Mouse (Mus musculus) left cerebral cortex, postnatal 36 days (tissue): ENCODE results near the gene Tie1. TPM values are rescaled to one million over a fixed set of nuclear protein-coding genes. Genes with fewer than 3 reads are reported as not detected.
"Not testable (repeated sequence)": the region's sequence is repeated elsewhere in the genome, so short reads cannot be mapped to it uniquely, and the experiment has no call there.

ENCODE experiments used
- DNase-seq, 2 experiments: peaks; one replicate each; pipeline ENCODE4 v3.0.0; 2021 to 2022; ENCODE audit warnings: low spot score in 2 of 2, mixed read lengths in 1 of 2
- intact Hi-C: fragments of 180-260 bp; cut with DNase I; formaldehyde crosslinking; loops from one replicate; pipeline ENCODE4 v1.15.1; 2025
- total RNA-seq, 2 experiments: library from RNA; stranded (reverse); gene quantifications; 2 replicates each; pipeline ENCODE4 v1.2.3; 2021

Tie1 gene
- 1 to 10 TPM; 7.8 to 8.6 TPM for total RNA-seq

DNA sequence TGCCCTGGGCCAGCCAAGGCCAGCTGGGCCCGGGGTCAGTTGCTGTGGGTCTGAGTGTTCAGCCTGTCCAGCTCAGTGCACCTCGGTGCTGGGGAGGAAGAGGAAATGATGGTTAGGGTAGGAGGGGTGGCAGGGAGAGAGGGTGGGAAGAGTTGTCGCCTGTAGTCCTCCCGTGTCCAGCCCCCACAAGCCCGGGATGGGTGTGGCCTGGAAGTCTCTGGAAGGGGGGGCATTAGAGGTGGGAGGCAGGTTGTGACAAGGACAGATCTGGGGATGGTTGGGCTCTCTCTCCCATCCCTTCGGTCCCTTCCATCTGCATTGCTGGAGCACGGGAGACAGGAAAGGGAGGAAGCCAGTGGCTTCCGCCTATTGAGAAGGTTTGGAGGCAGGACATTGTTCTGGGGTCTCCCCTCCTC is at the start of gene Tie1:
Tie1 (minus strand) TSS at position 345 of the 416 bp plus-strand sequence.
- intact Hi-C loops: no loop called here

GRCm38 (mm10) chr4:118537801-118538200 is 47.9 kb upstream of the Tie1 start:
- intact Hi-C loops: no loop called here
- DNase-seq: no peak

More for the DNA sequence above, at the start of gene Tie1:
- no peak for DNase-seq

DNA sequence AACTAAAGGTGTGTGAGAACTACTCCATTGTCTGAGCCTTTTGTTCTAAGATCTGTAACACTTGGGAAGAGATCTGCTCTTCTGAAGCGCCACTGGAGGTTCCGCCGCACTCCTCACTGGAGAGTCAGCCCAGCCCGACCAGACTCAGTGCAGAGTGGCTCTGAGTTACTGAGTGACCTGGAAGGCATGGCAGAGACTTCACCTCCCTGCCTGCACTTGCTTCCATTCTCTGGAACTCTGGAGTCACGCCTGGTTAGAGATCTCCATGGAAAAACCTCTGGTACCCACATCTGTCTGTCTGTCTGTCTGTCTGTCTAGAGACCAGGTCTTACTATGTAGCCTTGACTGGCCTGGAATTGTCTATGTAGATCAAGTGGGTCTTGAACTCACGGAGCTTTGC is 45.7 kb upstream of the Tie1 start:
- intact Hi-C loops: no loop called here
- no peak for DNase-seq

- no peak for DNase-seq
- intact Hi-C loops: no loop called here
Observed at GRCm38 (mm10) chr4:118533605-118534004, 43.7 kb upstream of the Tie1 start.

- no peak for DNase-seq
- intact Hi-C loops: no loop called here
Observed at GRCm38 (mm10) chr4:118533156-118533555, 43.3 kb upstream of the Tie1 start.

DNA sequence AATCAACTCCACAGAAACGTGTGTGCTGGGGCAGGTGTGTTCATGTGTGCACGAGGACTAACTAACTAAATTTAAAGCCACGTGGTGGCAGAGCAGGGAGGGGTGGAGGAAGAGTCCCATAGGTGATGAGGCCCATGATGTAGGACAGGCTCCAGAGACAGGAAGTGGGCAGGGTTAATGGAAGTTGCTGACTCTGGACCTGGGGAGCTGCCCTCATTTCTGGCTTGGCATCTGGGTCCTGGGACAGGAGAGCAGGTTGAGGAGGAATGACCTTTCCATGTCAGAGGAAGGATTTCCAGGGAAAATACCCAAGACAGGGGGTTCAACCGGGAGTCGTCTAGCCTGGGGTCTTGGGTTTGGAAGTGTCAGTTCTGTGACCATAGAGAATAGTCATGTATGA is 42.8 kb upstream of the Tie1 start:
- intact Hi-C loops: no loop called here
- no peak for DNase-seq

DNA sequence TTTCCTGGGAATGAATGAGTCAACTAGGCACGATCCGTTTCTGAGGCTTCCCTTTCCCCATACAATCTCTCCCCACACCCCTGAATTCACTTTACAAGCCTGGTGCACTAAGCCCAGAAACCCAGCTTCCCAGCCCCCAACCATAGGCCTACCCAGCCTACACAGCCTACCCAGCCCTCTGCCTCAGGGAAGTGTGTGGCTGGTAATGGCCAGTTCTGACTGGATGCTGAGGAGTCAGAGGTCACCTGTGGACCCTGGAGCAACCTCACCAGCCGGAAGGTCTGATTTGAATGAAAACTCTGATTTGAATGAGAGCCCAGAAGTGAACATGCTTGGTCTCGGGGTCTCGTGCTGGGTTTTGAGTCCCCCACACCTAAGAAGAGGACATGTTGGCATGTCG is 37.9 kb upstream of the Tie1 start:
- no peak for DNase-seq
- intact Hi-C loops: no loop called here

- intact Hi-C loops: no loop called here
- no peak for DNase-seq
Observed at GRCm38 (mm10) chr4:118527335-118527681, 37.4 kb upstream of the Tie1 start.

DNA sequence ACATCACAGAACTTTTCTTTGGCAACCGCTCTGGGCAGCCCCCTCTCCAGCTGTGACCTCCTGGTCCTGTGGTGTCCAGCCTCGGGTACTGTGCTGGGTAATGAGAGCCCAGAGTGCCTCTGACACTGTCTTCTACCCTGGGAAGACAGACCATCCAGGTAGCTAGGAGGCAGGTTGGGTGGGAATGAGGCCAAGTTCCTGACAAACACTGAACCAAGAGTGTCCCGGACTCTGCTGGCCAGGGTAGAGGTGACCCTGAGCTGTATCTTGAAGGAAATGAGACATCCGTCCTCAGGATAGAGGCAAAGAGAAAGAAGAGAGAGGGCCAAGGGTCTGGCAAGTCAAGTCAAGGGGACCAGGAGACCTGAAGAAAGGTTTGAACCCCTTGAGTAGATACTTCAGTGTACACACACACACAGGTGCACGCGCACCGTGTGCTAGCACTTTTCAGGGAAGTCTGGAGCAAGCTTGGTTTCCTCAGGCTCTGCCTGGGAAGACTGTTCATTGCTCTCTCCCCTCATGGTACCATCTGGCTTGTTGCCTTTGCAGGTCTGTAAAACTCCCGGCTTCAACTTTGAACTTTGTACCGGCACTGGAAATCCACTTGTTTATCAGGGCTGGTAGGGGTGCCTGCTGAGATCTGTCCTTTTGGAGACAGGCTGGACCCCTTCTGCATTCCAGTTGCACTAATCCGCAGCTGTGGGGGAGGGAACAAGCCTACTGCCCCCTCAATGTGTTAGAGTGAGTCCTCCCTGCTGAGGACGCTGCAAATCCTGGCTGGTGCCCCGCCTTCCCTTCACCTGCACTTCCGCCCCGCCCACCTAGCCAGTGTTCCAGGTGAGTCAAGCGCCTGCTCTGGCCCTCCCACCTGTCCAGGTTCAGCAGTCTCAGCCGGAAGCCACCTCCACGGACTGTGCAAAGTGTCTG is 36.8 kb upstream of the Tie1 start, which contains the start of gene 2610528J11Rik:
2610528J11Rik (plus strand) TSS at position 592 of the 927 bp plus-strand sequence.
- no peak for DNase-seq
- intact Hi-C loops: no loop called here

- no peak for DNase-seq
- intact Hi-C loops: no loop called here
Observed at GRCm38 (mm10) chr4:118525779-118526178, 35.9 kb upstream of the Tie1 start.

DNA sequence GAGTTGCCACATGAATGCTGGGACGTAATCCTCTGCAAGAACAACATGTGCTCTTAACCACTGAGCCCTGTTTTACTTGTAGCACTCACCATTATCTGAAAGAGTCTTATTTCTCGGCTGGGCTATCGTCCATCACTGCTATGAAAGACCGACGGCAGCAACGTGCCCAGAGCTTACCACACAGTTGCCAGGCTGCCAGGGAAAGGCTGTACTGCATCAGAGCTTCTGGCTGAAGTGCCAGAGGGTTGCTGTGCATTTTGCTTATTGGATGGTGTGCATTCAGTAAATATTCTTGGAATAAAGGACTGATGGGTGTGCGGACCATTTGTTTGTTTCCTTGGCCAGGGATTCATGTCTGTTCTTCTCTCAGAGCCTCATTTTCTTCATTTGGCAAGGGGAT is 34.1 kb upstream of the Tie1 start:
- intact Hi-C loops: no loop called here
- no peak for DNase-seq

GRCm38 (mm10) chr4:118522248-118522647 is 32.4 kb upstream of the Tie1 start:
- DNase-seq: no peak
- intact Hi-C loops: no loop called here

- no peak for DNase-seq
- intact Hi-C loops: no loop called here
Observed at GRCm38 (mm10) chr4:118518208-118518607, 28.3 kb upstream of the Tie1 start.

DNA sequence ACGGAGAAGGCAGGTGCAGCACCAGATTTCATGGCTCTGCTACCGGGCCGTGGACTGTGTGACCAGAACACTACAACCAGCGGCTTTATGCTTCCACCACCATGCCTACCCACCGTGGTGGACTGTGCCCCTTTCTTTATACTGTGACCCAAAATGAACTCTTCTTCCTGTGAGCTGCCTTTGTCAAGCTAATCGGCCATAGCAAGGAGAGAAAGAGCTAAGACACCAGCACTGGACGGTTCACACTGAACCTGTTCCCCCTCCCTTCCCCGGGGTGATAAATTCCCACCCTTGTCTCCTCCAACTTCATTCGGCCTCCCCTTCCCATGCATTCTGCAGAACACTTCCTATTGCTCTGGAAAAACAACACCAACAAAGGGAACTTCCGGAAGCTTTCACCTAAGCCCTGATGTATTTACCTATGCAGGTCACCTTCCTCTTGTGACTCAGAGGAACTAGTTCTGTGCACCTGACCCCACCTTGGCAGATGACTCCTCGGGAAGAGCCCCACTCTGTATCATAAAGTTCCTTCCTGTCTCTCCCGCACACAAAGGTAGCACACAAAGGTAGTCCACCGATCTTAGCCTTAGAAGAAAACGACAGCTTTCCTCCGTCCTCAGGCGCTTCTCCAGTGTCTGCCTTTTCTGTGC is 27.8 kb upstream of the Tie1 start:
- DNase-seq: no peak
- intact Hi-C loops: no loop called here

DNA sequence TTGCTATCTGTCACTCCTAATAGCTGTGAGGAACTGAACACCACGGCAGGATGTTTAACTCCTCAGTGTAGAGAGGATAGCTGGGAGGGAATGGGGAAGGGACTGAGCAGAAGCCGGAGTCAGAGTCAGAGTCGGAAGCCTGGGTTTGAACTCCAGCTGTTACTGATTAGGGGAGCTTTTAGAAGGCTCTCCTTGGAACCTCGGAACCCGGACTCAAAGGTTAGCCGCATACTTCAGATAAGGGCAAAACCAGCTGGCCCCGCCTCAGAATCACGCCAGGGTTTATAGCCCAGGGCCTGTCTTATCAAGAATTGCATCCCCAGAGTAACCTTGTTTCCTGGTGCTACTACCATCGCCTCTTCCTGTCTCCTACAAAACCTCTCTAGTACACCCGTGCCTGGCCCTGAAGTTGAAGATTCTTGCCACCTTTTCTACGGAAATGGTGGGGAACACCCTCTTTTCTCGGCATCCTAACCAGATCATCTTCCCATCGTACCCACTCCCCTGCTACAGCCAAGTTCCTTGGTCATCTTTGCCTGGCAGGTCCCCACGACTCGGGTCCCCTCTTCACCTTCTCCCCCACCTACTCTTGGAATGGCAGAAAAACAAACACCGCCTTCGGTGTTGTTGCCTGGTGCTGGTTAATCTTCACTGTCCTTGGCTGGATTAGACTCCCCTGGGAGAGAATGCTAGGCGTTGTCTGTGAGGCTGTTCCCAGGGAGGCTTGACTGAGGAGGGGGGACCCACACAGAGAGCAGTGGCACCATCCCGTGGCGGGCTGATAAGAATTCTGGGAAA is 27.0 kb upstream of the Tie1 start:
- intact Hi-C loops: no loop called here
- no peak for DNase-seq

DNA sequence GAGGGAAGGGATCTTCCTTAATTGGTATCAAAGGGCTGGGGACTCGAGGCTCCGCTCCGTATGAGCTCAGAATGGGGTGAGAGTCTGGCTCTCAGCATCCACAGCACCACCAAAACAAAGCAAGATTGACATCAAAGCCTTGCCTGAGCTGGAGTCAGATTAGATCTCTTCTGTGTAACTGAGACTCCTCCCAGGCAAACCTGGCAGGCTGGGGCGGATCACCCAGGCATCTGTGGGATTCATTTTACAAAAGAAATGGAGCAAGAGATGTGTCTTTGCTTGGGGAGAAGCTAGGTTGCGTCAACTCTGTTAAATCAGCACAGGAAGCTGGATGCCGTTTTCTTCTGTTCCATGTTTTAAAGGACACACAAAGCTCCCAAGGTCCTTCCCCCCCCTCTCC is 19.2 kb upstream of the Tie1 start:
- intact Hi-C loops: no loop called here

GRCm38 (mm10) chr4:118507171-118507570 is 17.3 kb upstream of the Tie1 start:
- intact Hi-C loops, DNase-seq: not testable (repeated sequence)

More for the DNA sequence above, 19.2 kb upstream of the Tie1 start:
- peak in 1 of 2 experiments; percentile 15 for DNase-seq

GRCm38 (mm10) chr4:118505551-118505950 is 15.7 kb upstream of the Tie1 start:
- intact Hi-C loops: no loop called here
- no peak for DNase-seq

- intact Hi-C loops: no loop called here
Observed at GRCm38 (mm10) chr4:118500792-118501191, 10.9 kb upstream of the Tie1 start.

DNA sequence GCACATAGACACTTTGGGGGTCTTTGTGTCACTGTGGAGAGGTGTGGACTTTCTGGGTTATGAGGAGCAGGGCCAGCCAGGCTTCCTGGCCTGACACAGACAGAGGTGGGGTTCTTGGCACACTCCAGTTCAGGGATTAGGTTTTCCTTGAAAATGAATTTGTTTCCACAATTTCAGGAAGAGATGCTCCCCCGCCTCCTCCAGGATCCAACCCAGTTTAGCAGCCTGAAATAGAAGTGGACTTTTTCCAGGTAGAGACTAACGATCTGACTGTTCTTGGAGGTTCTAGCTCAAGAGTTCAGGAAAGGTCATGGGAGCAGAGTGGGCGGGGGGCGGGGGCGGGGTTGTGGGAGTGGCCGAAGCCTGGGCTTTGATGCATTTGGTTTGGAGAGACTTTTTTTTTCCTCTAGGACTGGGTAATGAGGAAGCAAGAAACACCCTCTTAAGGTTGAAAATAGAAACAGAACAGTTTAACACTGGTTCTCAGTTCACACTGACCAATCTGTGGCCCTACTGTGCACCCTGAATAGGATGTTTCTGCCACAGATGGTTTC is 10.4 kb upstream of the Tie1 start:
- peak; percentile 24 to 26 for DNase-seq
- intact Hi-C loops: no loop called here

More at GRCm38 (mm10) chr4:118500792-118501191, 10.9 kb upstream of the Tie1 start:
- DNase-seq: no peak
